Mouse (Mus musculus) cerebellum, postnatal 4 days (tissue): ENCODE measurements around the gene Cadm1.
A peak's percentile ranks its signal among the peaks of the same experiment; 100 is the strongest.

Source experiments
- DNase-seq, 2 experiments: peaks; one replicate each; pipeline ENCODE4 v3.0.0; 2022; ENCODE audit warnings: low spot score in 2 of 2, mixed read lengths in 1 of 2

Gene Cadm1

GRCm38 (mm10) chr9:47866001-47866400, 336.0 kb downstream of the Cadm1 start:
- DNase-seq = no peak

GRCm38 (mm10) chr9:47867474-47867873, 337.5 kb downstream of the Cadm1 start:
- DNase-seq = no peak

- DNase-seq = no peak
Observed at GRCm38 (mm10) chr9:47869661-47870060, 339.7 kb downstream of the Cadm1 start.

GRCm38 (mm10) chr9:47876557-47877206, 346.7 kb downstream of the Cadm1 start:
- peak in 1 of 2 experiments; percentile 21 for DNase-seq

- no peak for DNase-seq
Observed at GRCm38 (mm10) chr9:47880171-47880570, 350.2 kb downstream of the Cadm1 start.

- DNase-seq = no peak
Observed at GRCm38 (mm10) chr9:47882372-47882771, 352.4 kb downstream of the Cadm1 start.

GRCm38 (mm10) chr9:47891721-47892120, 361.7 kb downstream of the Cadm1 start:
- no peak for DNase-seq

GRCm38 (mm10) chr9:47892995-47893394, 363.0 kb downstream of the Cadm1 start:
- DNase-seq = no peak

- no peak for DNase-seq
Observed at GRCm38 (mm10) chr9:47894096-47894495, 364.1 kb downstream of the Cadm1 start.

- DNase-seq = no peak
Observed at GRCm38 (mm10) chr9:47894661-47895060, 364.7 kb downstream of the Cadm1 start.

- no peak for DNase-seq
Observed at GRCm38 (mm10) chr9:47895121-47895520, 365.1 kb downstream of the Cadm1 start.

- no peak for DNase-seq
Observed at GRCm38 (mm10) chr9:47900734-47901133, 370.8 kb downstream of the Cadm1 start.

- no peak for DNase-seq
Observed at GRCm38 (mm10) chr9:47903661-47904060, 373.7 kb downstream of the Cadm1 start.

- DNase-seq = no peak
Observed at GRCm38 (mm10) chr9:47904339-47904922, 374.5 kb downstream of the Cadm1 start.

- no peak for DNase-seq
Observed at GRCm38 (mm10) chr9:47906521-47906920, 376.5 kb downstream of the Cadm1 start.
